Mouse (Mus musculus): ENCODE measurements around the gene Rab3gap2. TPM values are rescaled to one million over a fixed set of nuclear protein-coding genes. Genes with fewer than 3 reads are reported as not detected.

Rab3gap2 gene
- polyA plus RNA-seq, 1 experiment from 2014 or later: 26.4 TPM

DNA sequence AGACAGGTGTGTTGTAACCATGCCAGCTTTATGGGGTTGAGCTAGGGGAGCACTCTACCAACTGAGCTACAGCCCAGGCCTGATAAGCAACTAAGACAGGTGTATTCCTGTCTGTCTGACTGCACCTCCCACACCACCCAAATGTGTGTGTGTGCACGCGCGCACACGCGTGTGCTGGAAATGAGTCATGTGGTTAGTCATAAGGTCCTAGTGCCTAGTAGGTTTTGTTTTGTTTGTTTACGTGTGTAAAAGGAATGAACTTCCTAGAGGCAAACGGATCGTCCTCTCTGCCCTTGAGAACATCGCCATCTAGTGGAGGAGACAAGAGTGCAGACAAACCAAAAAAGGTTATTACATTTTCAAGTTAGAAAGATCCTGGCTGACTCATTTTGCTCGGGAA, 10.4 kb upstream of the Rab3gap2 start:
- 12% methylated on average over 10 of the region's 10 CpGs for WGBS
- no peak overlapping the region for H3K27ac ChIP-seq (ENCODE audit: low read depth, low read length)
- H3K4me3 ChIP-seq (ENCODE audit: low read depth, low read length): no peak overlapping the region
- H3K27me3 ChIP-seq (ENCODE audit: control insufficient read depth, insufficient read depth, low read length): no peaks in the 10 kb centered on the region
- no peak overlapping the region for H3K9ac ChIP-seq (ENCODE audit: low read length)
- ATAC-seq (ENCODE audit: insufficient read depth, low FRiP score, low TSS enrichment) (no peak), DNase-seq (ENCODE audit: low spot score) (peak; percentile 51)
- no peaks in the 10 kb centered on the region for H3K36me3 ChIP-seq (ENCODE audit: control insufficient read depth, insufficient read depth, low read length)
- no peaks in the 10 kb centered on the region for H3K9me3 ChIP-seq (ENCODE audit: control insufficient read depth, low read length)
- no peak overlapping the region for H3K4me2 ChIP-seq (ENCODE audit: low read depth)
- H3K4me1 ChIP-seq (ENCODE audit: control insufficient read depth, insufficient read depth, low read length): no peaks in the 10 kb centered on the region

DNA sequence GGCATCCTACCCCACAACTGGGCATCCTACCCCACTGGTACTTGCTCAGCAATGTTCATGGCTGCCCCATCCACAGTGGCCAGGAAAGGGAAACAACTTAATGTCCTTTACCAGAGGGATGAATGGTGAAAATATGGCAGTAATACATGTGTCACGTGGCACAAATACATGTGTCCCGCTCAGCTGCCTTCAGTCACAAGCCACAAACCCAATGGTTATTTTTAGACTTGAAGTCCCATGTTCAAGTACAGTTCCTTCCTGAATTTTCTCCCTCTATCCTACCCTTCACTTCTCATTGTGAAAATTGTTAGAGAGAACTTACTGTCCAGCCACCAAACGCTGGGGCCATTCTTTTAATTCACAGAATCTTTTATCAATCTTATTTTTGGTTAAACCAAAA, 7.6 kb upstream of the Rab3gap2 start:
- ATAC-seq (ENCODE audit: insufficient read depth, low FRiP score, low TSS enrichment): no peak
- Histone ChIP-seq H3K4me1 (ENCODE audit: control insufficient read depth, insufficient read depth, low read length) (no peaks in the 10 kb centered on the region; the same call in 1 of the 2 replicates), H3K27me3 (ENCODE audit: control insufficient read depth, insufficient read depth, low read length) (no peaks in the 10 kb centered on the region), H3K4me3 (ENCODE audit: low read depth, low read length) (no peak overlapping the region), H3K9ac (ENCODE audit: low read length) (no peak overlapping the region), H3K9me3 (ENCODE audit: control insufficient read depth, low read length) (no peaks in the 10 kb centered on the region), H3K27ac (ENCODE audit: low read depth, low read length) (no peak overlapping the region), H3K4me2 (ENCODE audit: low read depth) (no peak overlapping the region), H3K36me3 (ENCODE audit: control insufficient read depth, insufficient read depth, low read length) (no peaks in the 10 kb centered on the region)
- DNase-seq (ENCODE audit: low spot score): no peak
- 80% methylated on average over 3 of the region's 3 CpGs for WGBS

DNA sequence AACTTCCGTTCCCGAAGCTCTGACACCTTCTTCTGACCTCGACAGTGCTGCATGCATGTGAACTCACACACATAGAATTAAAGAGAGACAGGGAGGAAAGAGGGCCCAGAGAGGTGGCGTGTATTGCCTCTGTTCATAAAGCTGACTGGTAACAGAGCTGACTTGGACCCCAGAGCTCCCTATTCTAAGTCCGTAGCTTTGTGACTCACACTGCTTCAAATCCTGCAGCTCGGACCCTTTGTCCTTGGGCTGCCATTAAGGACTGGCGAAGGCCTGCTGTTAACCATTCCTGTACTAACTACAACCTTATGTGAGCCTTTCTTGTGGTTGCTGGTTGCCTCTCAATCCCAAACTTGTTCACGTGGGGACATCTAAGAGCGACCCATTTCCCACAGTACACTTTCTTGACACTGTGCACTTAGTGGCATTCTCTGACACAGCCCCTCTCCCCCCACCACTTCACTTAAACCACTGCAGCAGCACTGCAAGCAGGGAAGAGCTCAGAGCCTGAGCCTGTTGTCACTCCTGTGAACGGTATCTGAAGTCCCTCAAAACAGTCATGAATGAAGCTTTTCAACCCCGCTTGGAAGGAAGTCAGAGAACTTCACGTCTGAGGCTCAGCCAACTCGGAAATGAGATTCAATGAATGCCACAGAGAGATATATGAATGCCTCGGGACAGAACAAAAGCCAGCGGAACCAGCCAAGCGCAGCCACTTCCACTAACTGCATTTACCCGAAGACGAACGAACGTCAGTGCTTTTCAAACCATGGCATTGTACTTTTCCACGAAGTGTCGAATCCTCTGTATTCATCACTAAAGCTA, 3.1 kb upstream of the Rab3gap2 start:
- no peak overlapping the region; the same call in none of the 2 replicates for H3K9ac ChIP-seq (ENCODE audit: low read length)
- no peak overlapping the region for H3K4me3 ChIP-seq (ENCODE audit: low read depth, low read length)
- 47% methylated on average over 22 of the region's 22 CpGs for WGBS
- no peak for ATAC-seq (ENCODE audit: insufficient read depth, low FRiP score, low TSS enrichment)
- DNase-seq (ENCODE audit: low spot score): peak; percentile 56
- H3K4me2 ChIP-seq (ENCODE audit: low read depth): no peak overlapping the region
- 0 out of 2 replicates have a peak overlapping the region, but pooled peaks have one; percentile 34 for H3K27ac ChIP-seq (ENCODE audit: low read depth, low read length)
- H3K36me3 ChIP-seq (ENCODE audit: control insufficient read depth, insufficient read depth, low read length): no peaks in the 10 kb centered on the region
- no peaks in the 10 kb centered on the region for H3K27me3 ChIP-seq (ENCODE audit: control insufficient read depth, insufficient read depth, low read length)
- H3K4me1 ChIP-seq (ENCODE audit: control insufficient read depth, insufficient read depth, low read length): peaks cover 8% of the 10 kb centered on the region
- no peaks in the 10 kb centered on the region for H3K9me3 ChIP-seq (ENCODE audit: control insufficient read depth, low read length)

DNA sequence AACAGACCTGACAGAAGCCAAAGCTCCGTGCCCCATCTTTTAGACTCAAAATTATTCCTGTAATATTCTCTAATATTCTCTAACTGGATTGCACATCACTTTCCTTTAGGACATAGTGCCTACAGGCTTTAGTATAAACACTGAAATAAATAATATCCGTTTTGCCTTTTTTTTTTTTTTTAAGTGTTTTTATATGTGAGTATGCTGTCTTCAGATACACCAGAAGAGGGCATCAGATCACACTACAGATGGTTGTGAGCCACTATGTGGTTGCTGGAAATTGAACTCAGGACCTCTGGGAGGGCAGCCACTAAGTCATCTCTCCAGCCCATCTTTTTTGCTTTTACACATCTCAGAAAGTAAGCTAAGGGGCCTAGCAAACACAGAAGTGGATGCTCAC, 1.9 kb upstream of the Rab3gap2 start:
- Histone ChIP-seq H3K9ac (ENCODE audit: low read length) (no peak overlapping the region), H3K4me3 (ENCODE audit: low read depth, low read length) (no peak overlapping the region), H3K27me3 (ENCODE audit: control insufficient read depth, insufficient read depth, low read length) (no peaks in the 10 kb centered on the region), H3K4me2 (ENCODE audit: low read depth) (no peak overlapping the region), H3K9me3 (ENCODE audit: control insufficient read depth, low read length) (no peaks in the 10 kb centered on the region), H3K4me1 (ENCODE audit: control insufficient read depth, insufficient read depth, low read length) (peaks cover 8% of the 10 kb centered on the region), H3K36me3 (ENCODE audit: control insufficient read depth, insufficient read depth, low read length) (no peaks in the 10 kb centered on the region), H3K27ac (ENCODE audit: low read depth, low read length) (no peak overlapping the region)
- DNase-seq (ENCODE audit: low spot score) (no peak), ATAC-seq (ENCODE audit: insufficient read depth, low FRiP score, low TSS enrichment) (no peak)
- 76% methylated on average over 2 of the region's 2 CpGs for WGBS

DNA sequence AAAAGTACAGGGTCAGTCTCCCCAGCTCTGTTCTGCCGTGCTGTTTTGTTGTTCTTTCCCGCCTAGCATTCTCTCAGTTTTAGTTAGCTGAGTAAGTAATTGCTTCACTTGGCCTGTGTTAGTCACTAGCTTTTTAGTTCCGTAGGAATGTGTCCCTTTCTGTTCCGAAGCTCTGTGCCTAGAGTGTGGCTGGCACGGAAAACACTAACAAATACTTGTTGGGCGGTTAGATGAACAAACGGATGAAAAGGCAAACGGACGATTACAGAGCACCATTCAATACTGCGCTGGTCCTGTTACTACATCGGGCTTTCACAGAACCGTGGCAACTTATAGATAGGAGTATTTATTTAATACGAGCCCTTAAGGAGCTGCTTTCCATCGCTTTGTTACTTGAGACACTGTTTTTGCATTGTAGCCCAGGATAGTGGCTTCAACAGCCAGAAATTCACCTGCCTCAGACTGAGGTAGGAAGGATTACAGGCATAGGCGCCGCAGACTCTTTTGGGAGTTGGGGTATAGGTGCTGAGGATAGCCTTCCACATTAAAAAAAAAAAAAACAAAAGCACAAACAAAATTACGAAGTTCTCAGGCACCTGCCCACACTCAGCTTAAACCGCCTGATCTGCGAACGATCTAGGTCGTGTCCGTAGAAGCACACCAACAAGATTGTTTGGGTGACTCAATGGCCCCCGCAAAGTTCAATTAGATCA, 565 bp upstream of the Rab3gap2 start:
- WGBS: 7% methylated on average over 23 of the region's 23 CpGs
- no peak; the same call in 1 of the 2 replicates for ATAC-seq (ENCODE audit: insufficient read depth, low FRiP score, low TSS enrichment)
- Histone ChIP-seq H3K4me1 (ENCODE audit: control insufficient read depth, insufficient read depth, low read length) (peaks cover 8% of the 10 kb centered on the region), H3K9ac (ENCODE audit: low read length) (peak overlapping the region; percentile 66), H3K4me2 (ENCODE audit: low read depth) (peak overlapping the region; percentile 90), H3K36me3 (ENCODE audit: control insufficient read depth, insufficient read depth, low read length) (no peaks in the 10 kb centered on the region), H3K9me3 (ENCODE audit: control insufficient read depth, low read length) (no peaks in the 10 kb centered on the region), H3K27me3 (ENCODE audit: control insufficient read depth, insufficient read depth, low read length) (no peaks in the 10 kb centered on the region), H3K4me3 (ENCODE audit: low read depth, low read length) (peak overlapping the region; percentile 73), H3K27ac (ENCODE audit: low read depth, low read length) (no peak overlapping the region; the same call in 1 of the 2 replicates)
- no peak for DNase-seq (ENCODE audit: low spot score)

DNA sequence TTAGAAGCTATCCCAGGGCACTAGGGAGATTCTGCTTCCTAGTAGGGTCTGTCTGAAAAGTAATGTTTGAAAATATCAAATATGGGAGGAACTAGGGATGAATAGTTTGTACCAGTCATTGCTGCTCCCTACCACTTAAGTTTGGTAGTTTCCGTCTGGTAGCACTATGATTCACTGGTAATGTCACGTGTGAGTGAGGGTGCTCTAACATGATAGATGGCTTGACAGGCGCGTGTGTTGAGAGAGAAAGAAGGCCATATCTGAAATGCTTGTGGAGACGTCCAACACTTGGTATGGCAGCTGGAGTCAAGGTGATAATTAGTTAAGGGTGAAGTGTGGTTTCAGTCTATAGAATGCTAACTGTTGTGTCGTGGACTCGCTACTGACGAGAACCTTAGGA, 1.2 kb downstream of the Rab3gap2 start:
- Histone ChIP-seq H3K9ac (ENCODE audit: low read length) (no peak overlapping the region), H3K4me3 (ENCODE audit: low read depth, low read length) (no peak overlapping the region), H3K4me1 (ENCODE audit: control insufficient read depth, insufficient read depth, low read length) (peaks cover 8% of the 10 kb centered on the region), H3K9me3 (ENCODE audit: control insufficient read depth, low read length) (no peaks in the 10 kb centered on the region), H3K27me3 (ENCODE audit: control insufficient read depth, insufficient read depth, low read length) (no peaks in the 10 kb centered on the region), H3K27ac (ENCODE audit: low read depth, low read length) (no peak overlapping the region), H3K36me3 (ENCODE audit: control insufficient read depth, insufficient read depth, low read length) (no peaks in the 10 kb centered on the region), H3K4me2 (ENCODE audit: low read depth) (peak overlapping the region; percentile 90; the same call in 1 of the 2 replicates)
- 83% methylated on average over 8 of the region's 8 CpGs for WGBS
- DNase-seq (ENCODE audit: low spot score): no peak
- ATAC-seq (ENCODE audit: insufficient read depth, low FRiP score, low TSS enrichment): no peak

DNA sequence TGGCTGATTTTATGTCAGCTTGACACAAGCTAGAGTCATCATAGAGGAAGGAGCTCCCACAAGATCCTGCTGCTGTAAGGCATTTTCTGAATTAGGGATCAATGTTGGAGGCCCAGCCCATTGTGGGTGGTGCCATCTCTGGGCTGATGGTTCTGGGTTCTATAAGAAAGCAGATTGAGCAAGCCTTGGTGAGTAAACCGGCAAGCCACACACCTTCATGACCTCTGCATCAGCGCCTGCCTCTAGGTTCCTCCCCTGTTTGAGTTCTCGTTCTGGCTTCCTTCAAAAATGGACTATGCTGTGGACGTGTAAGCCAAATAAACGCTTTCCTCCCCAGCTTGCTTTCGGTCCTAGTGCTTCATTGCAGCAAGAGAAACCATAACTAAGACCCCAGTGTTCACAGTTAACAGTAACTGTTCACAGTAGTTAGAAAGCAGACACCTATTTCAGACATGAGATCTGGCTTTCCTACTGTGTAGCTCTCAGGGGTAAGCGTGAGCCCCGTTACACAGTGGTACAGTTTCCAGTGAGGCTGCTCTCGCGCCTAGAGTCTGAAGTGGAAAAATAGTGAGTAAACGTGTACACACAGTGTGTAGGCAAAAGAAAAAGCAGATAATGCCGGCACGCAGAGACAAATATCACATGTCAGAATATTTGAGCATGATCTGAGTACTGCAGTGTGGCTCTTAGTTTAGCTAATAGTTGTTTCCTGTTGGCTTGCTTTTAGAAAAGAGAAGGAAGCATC, 4.1 kb downstream of the Rab3gap2 start:
- Histone ChIP-seq H3K4me3 (ENCODE audit: low read depth, low read length) (no peak overlapping the region), H3K9ac (ENCODE audit: low read length) (no peak overlapping the region), H3K36me3 (ENCODE audit: control insufficient read depth, insufficient read depth, low read length) (no peaks in the 10 kb centered on the region; the same call in 1 of the 2 replicates), H3K4me1 (ENCODE audit: control insufficient read depth, insufficient read depth, low read length) (peaks cover 8% of the 10 kb centered on the region), H3K4me2 (ENCODE audit: low read depth) (no peak overlapping the region), H3K27me3 (ENCODE audit: control insufficient read depth, insufficient read depth, low read length) (no peaks in the 10 kb centered on the region), H3K27ac (ENCODE audit: low read depth, low read length) (no peak overlapping the region), H3K9me3 (ENCODE audit: control insufficient read depth, low read length) (no peaks in the 10 kb centered on the region)
- DNase-seq (ENCODE audit: low spot score): no peak
- WGBS: 94% methylated on average over 13 of the region's 13 CpGs
- no peak for ATAC-seq (ENCODE audit: insufficient read depth, low FRiP score, low TSS enrichment)

DNA sequence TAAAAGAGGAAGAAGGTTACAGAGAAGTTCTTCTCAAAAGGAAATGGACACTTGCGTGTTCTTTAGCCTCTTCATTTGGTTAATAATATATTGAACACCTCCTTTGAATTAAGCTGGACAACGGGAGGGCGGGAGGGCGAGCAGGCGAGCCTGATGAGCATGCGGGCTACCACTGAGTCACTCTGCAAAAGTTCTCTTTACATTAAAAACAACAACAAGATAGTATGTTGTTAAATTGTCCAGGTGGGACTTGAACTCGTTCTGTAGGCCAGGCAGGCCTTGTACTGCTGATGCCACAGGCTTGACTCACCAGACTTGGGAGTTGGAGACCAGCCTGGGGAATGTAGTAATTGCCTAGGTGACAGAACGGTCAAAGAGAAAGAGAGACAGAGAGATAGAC, 4.8 kb downstream of the Rab3gap2 start:
- Histone ChIP-seq H3K9me3 (ENCODE audit: control insufficient read depth, low read length) (no peaks in the 10 kb centered on the region), H3K27ac (ENCODE audit: low read depth, low read length) (no peak overlapping the region), H3K4me2 (ENCODE audit: low read depth) (no peak overlapping the region), H3K36me3 (ENCODE audit: control insufficient read depth, insufficient read depth, low read length) (no peaks in the 10 kb centered on the region; the same call in 1 of the 2 replicates), H3K4me1 (ENCODE audit: control insufficient read depth, insufficient read depth, low read length) (peaks cover 8% of the 10 kb centered on the region), H3K27me3 (ENCODE audit: control insufficient read depth, insufficient read depth, low read length) (no peaks in the 10 kb centered on the region), H3K9ac (ENCODE audit: low read length) (no peak overlapping the region), H3K4me3 (ENCODE audit: low read depth, low read length) (no peak overlapping the region)
- DNase-seq (ENCODE audit: low spot score): no peak
- 89% methylated on average over 8 of the region's 8 CpGs for WGBS
- ATAC-seq (ENCODE audit: insufficient read depth, low FRiP score, low TSS enrichment): no peak
